Mouse (Mus musculus): ENCODE measurements around the gene Nmur2. TPM values are rescaled to one million over a fixed set of nuclear protein-coding genes. Genes with fewer than 3 reads are reported as not detected.

The Nmur2 gene
- total RNA-seq (2021), result not detected
- long read RNA-seq, experiment 1, result 0 reads
- long read RNA-seq, experiment 2, result 0 reads

GRCm38 (mm10) chr11:56040917-56041316, at the start of gene Nmur2:
Nmur2 (minus strand) TSS chr11:56041010.
- DNase-seq, result no peak

GRCm38 (mm10) chr11:56089127-56089689, 48.4 kb upstream of the Nmur2 start:
- DNase-seq, result no peak

- no peak for DNase-seq
Measured at GRCm38 (mm10) chr11:56072131-56072530, 31.3 kb upstream of the Nmur2 start.

DNA sequence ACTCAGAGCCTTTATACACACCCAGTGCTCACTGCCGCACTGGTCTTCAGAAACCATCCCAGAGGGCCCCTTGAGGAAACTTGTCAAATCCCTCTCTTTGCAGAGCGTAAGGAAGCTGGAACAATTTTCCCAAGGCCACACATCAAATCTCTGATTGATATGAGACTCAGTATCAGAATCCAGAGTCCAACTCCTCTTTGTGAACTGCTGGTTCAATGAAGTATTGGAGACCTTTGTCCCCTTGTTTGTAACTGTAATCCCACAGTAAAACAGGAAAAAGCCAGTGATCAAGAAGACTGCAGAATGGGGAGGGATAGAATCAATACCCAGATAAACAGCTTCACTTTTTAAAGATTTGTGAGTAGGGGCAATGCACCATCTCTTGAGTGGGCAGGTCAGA, 28.8 kb upstream of the Nmur2 start:
- no peak for DNase-seq

DNA sequence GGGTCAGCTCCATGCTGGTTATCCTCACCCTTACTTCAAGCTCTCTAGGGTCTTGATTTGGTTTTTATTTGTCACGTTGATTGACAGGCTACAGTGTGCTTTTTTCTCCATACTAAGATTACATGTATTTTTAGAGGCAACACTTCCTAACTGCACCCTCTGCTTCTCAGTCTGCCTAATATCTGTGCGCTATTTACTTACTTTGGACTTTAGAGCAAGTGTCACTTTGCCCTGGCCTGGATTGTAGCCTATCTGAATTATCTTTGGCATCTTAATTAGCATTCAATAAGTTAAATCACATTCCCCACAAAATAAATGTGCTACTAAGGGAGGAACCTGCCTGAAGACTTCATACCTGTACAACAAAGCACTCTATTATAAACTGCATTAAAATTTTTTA, 24.3 kb upstream of the Nmur2 start:
- no peak for DNase-seq

GRCm38 (mm10) chr11:56064575-56064974, 23.8 kb upstream of the Nmur2 start:
- DNase-seq, result no peak

GRCm38 (mm10) chr11:56059236-56059635, 18.4 kb upstream of the Nmur2 start:
- no peak for DNase-seq

DNA sequence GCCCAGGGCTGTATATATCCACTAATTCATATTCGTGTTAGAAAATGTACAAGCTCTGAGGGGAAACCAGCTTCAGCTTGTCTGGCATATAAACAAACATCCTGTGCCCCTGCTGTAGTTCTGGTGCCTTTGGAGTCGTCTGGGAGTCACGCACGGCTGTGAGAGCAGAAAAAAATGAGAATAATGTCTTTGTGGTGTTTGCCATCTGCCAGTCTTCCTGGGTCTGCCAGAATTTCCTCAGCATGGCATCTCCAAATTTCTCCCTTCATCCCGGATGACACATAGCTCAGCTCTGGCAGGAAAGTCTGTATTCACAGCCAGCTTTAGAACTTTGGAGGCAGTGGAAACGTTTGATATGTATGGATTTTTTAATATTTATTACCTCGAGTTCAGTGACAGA, 13.6 kb upstream of the Nmur2 start:
- DNase-seq, result no peak

DNA sequence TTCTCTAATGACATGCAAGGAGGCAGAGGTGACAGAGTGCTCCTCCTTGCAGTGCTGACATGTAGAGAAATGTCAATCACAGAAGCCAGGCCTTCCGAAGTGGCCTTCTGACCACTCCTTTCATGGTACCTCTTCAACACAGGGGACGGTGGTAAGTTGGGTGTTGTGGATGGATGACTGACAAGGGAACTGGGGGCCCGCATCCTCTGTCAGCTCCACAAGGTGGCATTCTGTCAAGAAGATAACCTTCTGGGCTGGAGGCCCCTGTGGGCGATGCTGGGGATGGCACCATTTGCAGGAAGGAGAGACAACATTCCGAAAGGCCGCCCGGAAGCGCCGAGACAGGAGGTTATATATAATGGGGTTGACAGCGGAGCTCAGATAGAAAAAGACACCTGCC, 14.0 kb downstream of the Nmur2 start:
- DNase-seq, result no peak

- DNase-seq, result no peak
Measured at GRCm38 (mm10) chr11:56025746-56026570, 14.9 kb downstream of the Nmur2 start.

DNA sequence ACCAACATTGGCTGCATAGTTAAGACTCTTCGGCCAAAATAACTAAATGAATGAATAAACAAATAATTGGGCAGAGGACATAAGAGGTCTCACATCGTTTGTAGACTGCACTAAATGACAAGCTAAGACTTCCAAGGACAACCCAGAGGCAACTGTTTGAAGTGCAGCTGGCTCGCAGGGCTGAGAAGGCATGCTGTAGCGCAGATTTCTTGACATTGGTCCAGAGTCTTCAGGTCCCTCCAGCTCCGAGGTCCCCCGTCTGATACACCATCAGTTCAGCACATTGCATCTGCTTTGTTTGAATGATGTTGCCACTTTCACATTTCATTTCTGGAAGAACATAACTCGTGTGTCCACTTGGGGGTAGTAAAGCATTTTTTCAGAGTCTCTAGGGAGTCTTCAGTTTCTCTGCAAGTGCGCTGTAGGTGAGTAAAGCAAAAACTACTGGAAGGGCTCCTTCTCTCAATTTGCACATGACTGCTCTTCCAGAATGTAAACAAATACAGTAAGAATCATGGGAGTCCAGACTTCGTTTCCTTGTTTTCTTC, 27.2 kb downstream of the Nmur2 start:
- DNase-seq, result no peak

GRCm38 (mm10) chr11:56012396-56012795, 28.4 kb downstream of the Nmur2 start:
- no peak for DNase-seq

DNA sequence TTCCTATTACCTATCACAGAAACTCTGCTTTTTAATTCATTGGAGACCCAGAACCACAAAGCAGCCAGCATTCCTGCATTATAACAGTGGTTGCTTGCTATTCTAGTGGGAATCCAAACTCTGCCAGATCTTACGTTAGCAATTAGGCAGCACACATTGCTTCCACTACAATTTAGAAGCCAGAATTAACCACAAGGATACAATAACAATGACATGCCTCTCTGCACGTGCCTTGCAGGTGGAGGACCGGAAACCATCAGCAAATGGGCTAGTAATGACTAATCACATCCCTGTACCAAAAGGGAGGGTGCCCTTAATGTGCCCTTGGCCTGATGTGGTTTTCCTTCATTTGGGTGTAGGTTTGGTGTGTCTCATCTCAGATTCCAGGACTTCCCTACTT, 32.5 kb downstream of the Nmur2 start:
- DNase-seq, result no peak

DNA sequence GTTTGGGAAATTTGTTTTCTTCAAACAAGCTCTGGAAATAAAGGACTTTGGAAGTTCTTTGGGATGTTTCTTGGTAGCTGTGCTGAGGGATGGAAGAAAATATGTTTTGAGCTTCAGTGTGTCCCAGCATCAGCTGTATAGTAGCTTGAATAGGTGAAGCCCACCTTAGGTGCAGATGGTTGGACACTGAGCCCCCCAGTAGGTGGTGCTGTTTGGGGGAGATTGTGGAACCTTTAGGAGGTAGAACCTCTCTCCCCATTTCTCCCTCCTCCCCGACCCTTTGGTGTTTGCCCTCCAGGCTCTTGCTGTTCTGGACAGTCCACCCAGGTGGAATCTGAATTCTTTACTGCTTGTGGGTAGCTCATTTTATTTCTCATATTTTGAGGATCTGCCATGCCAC, 48.0 kb downstream of the Nmur2 start:
- DNase-seq, result no peak

GRCm38 (mm10) chr11:55992148-55992547, 48.7 kb downstream of the Nmur2 start:
- no peak for DNase-seq

DNA sequence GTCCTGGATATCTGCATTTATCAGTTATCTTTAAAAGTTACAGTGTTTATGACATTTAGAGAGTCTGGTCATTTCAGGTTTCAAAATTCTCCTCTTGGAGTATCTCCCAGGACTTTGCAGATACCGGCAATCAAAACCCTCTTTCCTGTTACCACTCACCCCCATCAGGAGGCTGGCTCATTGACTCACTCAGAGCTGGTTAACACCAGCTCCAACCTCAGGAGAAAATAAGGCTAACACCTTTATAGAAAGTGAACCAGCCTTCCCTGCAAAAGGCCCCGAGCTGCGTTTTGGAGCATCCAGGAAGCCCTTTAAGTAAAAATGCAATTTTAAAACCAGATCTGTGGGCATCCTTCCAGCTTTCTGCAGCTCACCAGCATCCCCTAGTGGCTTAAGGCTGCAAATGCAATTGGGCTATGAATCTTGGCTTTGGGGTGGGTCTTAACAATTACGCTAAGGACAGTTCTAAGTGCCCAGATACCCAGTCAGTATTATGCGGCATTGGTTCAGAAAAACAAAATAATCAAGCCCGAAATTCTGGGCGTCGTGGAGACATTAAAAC, 49.2 kb downstream of the Nmur2 start:
- DNase-seq, result no peak

DNA sequence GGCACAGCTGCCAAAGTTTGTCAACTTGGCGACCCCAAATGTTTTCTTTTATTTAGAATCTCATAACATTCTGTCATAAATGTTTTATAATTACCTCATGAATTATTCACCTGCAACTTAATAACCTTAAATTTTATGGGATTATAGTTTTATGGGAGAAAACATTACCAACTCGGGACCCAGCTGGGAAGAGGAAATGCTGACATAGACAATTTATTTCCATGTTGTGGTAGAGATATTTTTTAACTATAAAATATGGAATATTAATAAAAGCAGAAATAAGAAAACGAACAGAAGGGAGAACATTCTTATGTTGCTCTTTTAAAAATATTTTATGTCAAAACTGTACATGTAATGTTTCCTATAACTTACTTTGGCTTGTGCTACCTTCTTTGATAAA, 56.2 kb downstream of the Nmur2 start:
- no peak for DNase-seq

DNA sequence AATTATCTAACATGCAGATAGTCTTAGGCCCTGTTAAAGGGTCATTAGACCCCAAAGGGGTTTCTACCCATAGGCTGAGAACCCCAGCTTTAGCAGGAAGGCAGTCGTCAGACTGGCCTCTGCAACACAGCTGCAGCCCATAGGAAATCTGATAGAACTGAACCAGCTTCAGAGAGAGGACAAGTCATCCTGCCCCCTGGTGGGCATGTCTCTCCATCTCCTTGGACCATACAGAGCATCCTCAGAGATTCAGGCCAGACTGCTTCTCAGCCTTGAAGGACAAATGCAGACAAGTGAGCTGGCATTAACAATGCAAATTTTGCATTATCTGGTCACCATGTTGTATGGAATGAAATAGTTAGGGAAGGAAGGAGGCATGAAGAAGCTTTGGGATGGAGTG, 59.2 kb downstream of the Nmur2 start:
- DNase-seq, result no peak

DNA sequence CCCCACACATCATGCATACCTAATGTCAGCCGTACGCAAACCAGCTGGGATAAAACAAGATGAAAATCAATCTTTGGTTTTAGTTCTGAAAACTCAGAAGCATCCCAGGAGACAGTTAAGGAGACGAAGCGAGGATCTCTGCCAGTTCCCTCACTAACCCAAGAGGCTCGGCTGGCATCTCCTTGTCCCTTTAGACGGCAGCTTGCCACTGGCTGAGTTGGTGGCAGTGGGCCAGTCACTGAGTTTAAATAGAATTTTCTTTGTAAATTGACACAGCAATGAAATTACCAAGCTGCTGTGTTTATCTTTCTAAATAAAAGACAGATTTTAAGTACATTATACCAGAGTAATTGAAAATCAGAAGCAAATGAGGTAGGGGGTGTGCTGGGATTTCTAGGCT, 62.7 kb downstream of the Nmur2 start:
- DNase-seq, result no peak
